Mouse (Mus musculus) spleen, adult 12 weeks (tissue): ENCODE measurements around the gene Rhox4e.
"Not testable (repeated sequence)": the region's sequence is repeated elsewhere in the genome, so short reads cannot be mapped to it uniquely, and the experiment has no call there.

Source experiments
- DNase-seq: peaks from one replicate; pipeline ENCODE4 v3.0.0; 2022; ENCODE audit warnings: low spot score

Rhox4e gene

GRCm38 (mm10) chrX:37557112-37557511 lies at the start of gene Rhox4e:
TSS of gene Rhox4e (plus strand) at chrX:37557412.
- DNase-seq, result not testable (repeated sequence)

GRCm38 (mm10) chrX:37514059-37514458 lies 43.2 kb upstream of the Rhox4e start, which contains the start of gene Rhox4d:
TSS of gene Rhox4d (plus strand) at chrX:37514359.
- not testable (repeated sequence) for DNase-seq

GRCm38 (mm10) chrX:37530152-37530551 lies 27.1 kb upstream of the Rhox4e start, which contains the start of gene Rhox2e:
TSS of gene Rhox2e (plus strand) at chrX:37530452.
- not testable (repeated sequence) for DNase-seq

GRCm38 (mm10) chrX:37541719-37542118 lies 15.5 kb upstream of the Rhox4e start, which contains the start of gene Rhox3e:
TSS of gene Rhox3e (plus strand) at chrX:37542019.
- not testable (repeated sequence) for DNase-seq

- DNase-seq, result not testable (repeated sequence)
These were observed 13.9 kb downstream of the Rhox4e start, which contains the start of gene Rhox2f for GRCm38 (mm10) chrX:37571105-37571504. TSS of gene Rhox2f (plus strand) at chrX:37571405.

GRCm38 (mm10) chrX:37572638-37573037 lies 15.4 kb downstream of the Rhox4e start:
- not testable (repeated sequence) for DNase-seq

GRCm38 (mm10) chrX:37580692-37581091 lies 23.5 kb downstream of the Rhox4e start, which contains the start of gene Rhox3f:
TSS of gene Rhox3f (plus strand) at chrX:37580992.
- DNase-seq, result not testable (repeated sequence)

GRCm38 (mm10) chrX:37607604-37608003 lies 50.4 kb downstream of the Rhox4e start, which contains the start of gene Rhox4f:
TSS of gene Rhox4f (minus strand) at chrX:37607704.
- DNase-seq, result not testable (repeated sequence)
